In genomic region chr7:3331581-3332223, GRCm38 (mm10) we compare ENCODE assay signal across 9 mouse cellular contexts. TPM values are rescaled to one million over a fixed set of nuclear protein-coding genes. Genes with fewer than 3 reads are reported as not detected.
DNase-seq lines count a peak whose midpoint lies in the region; ATAC-seq lines count a peak whose summit lies in the region.
"Had no signal": no experiment of that assay in that cellular context is flagged by ENCODE, and none has a peak within 500 bp of the region (broad histone marks: within the 10 kb centered on the region; RNA-seq: fewer than 3 reads in every experiment).

No protein-coding gene starts in this region.

- H3K36me3 ChIP-seq in hindbrain, embryonic 16.5 days (ENCODE audit: control insufficient read depth, insufficient read depth, low read length), result no peaks in the 10 kb centered on the region

- no peaks in the 10 kb centered on the region for H3K9me3 ChIP-seq in hindbrain, embryonic 16.5 days (ENCODE audit: control insufficient read depth, low read length)

- H3K27me3 ChIP-seq in hindbrain, embryonic 16.5 days (replicated peaks; ENCODE audit: control insufficient read depth, insufficient read depth, low read length), result peaks cover 3% of the 10 kb centered on the region; the same call in 1 of the 2 replicates

- H3K4me1 ChIP-seq in hindbrain, embryonic 16.5 days (ENCODE audit: control insufficient read depth, insufficient read depth, low read depth, low read length), result peaks cover 12% of the 10 kb centered on the region

- H3K27ac ChIP-seq in hindbrain, embryonic 16.5 days (ENCODE audit: low read depth, low read length), result peak overlapping the region; percentile 88

- DNase-seq in R1 (ENCODE audit: low read depth, low spot score), result peak; percentile 75
- DNase-seq in cerebellum, postnatal 4 days (ENCODE audit: low spot score in 2 of 2), result peak; percentile 71 to 87
- DNase-seq in gastrocnemius, adult 8-10 months (ENCODE audit: low spot score in 2 of 2), result peak; percentile 45 to 59
- peak; percentile 81 to 88 for DNase-seq in left cerebral cortex, adult 18-20 months (ENCODE audit: low spot score in 2 of 2)
- peak; percentile 69 to 84 for DNase-seq in lung, postnatal 4 days
- peak; percentile 84 to 91 for DNase-seq in right cerebral cortex, postnatal 36 days (ENCODE audit: low spot score in 2 of 2)

- H3K4me3 ChIP-seq in hindbrain, embryonic 16.5 days (ENCODE audit: low read length), result peak overlapping the region; percentile 71
- H3K4me3 ChIP-seq: erythroblast, embryonic 14.5 days had no signal

- H3K4me2 ChIP-seq in hindbrain, embryonic 16.5 days (ENCODE audit: low read length), result peak overlapping the region; percentile 77

- peak overlapping the region; percentile 78 for H3K9ac ChIP-seq in hindbrain, embryonic 16.5 days (ENCODE audit: low read depth, low read length)

- ATAC-seq in hindbrain, embryonic 16.5 days, result peak; percentile 91
- ATAC-seq in megakaryocyte-erythroid progenitor cell, adult 5-6 weeks (replicated peaks; ENCODE audit: low FRiP score, low TSS enrichment, poor library complexity, severe bottlenecking), result no peak

- WGBS in hindbrain, embryonic 16.5 days, result under 1% methylated on average over 20 of the region's 27 CpGs

RNA-seq across cellular contexts. Expression of gene Cacng7, which starts 1.1 kb away (rescaled TPM):
- 10 to 100 TPM in 3 of 4 experiments, 1 to 10 TPM in 1; 8.5 to 16.4 (median 13.6) TPM for total RNA-seq in gastrocnemius, adult 8-10 months (2022)
- 2.6 and 2.9 TPM in 2 replicates for polyA plus RNA-seq in hindbrain, embryonic 16.5 days (2015; fragmentation: Nextera tagmentation; extraction: Ambion mirVana)
- 100 to 1,000 TPM; 174 to 185 TPM for total RNA-seq in left cerebral cortex, adult 18-20 months (2021)
- not detected in 2 replicates for total RNA-seq in megakaryocyte-erythroid progenitor cell, adult 5-6 weeks (2014; fragmentation: Nextera tagmentation)
- total RNA-seq in megakaryocyte-erythroid progenitor cell, adult 5-6 weeks (2017), result not detected in 2 replicates
- polyA plus RNA-seq: erythroblast, embryonic 14.5 days had no signal

RNA-seq across cellular contexts. Expression of gene Prkcg, which starts 42.7 kb away (rescaled TPM):
- under 1 TPM; 0.29 to 0.94 (median 0.67) TPM for total RNA-seq in gastrocnemius, adult 8-10 months (2022)
- polyA plus RNA-seq in hindbrain, embryonic 16.5 days (2015; fragmentation: Nextera tagmentation; extraction: Ambion mirVana), result 2.0 and 2.3 TPM in 2 replicates
- 100 to 1,000 TPM; 239 to 276 TPM for total RNA-seq in left cerebral cortex, adult 18-20 months (2021)
- not detected in 2 replicates for total RNA-seq in megakaryocyte-erythroid progenitor cell, adult 5-6 weeks (2014; fragmentation: Nextera tagmentation)
- not detected in 2 replicates for total RNA-seq in megakaryocyte-erythroid progenitor cell, adult 5-6 weeks (2017)
- polyA plus RNA-seq: erythroblast, embryonic 14.5 days had no signal

RNA-seq across cellular contexts. Expression of gene Myadm, which starts 42.8 kb away (rescaled TPM):
- 10 to 100 TPM; 11.7 to 19.2 (median 14.7) TPM for total RNA-seq in gastrocnemius, adult 8-10 months (2022)
- polyA plus RNA-seq in hindbrain, embryonic 16.5 days (2015; fragmentation: Nextera tagmentation; extraction: Ambion mirVana), result 36.9 and 51.0 TPM in 2 replicates
- 10 to 100 TPM; 51.4 to 57.2 TPM for total RNA-seq in left cerebral cortex, adult 18-20 months (2021)
- 1.2 TPM in 1 of 2 replicates, not detected in the other for total RNA-seq in megakaryocyte-erythroid progenitor cell, adult 5-6 weeks (2014; fragmentation: Nextera tagmentation)
- total RNA-seq in megakaryocyte-erythroid progenitor cell, adult 5-6 weeks (2017), result 0.61 and 2.4 TPM in 2 replicates
- polyA plus RNA-seq: erythroblast, embryonic 14.5 days had no signal

RNA-seq across cellular contexts. Expression of gene Cacng8, which starts 58.8 kb away (rescaled TPM):
- not detected for total RNA-seq in gastrocnemius, adult 8-10 months (2022)
- 8.6 and 13.7 TPM in 2 replicates for polyA plus RNA-seq in hindbrain, embryonic 16.5 days (2015; fragmentation: Nextera tagmentation; extraction: Ambion mirVana)
- total RNA-seq in left cerebral cortex, adult 18-20 months (2021), result 100 to 1,000 TPM; 166 TPM
- total RNA-seq in megakaryocyte-erythroid progenitor cell, adult 5-6 weeks (2014; fragmentation: Nextera tagmentation), result not detected in 2 replicates
- not detected in 2 replicates for total RNA-seq in megakaryocyte-erythroid progenitor cell, adult 5-6 weeks (2017)
- polyA plus RNA-seq: erythroblast, embryonic 14.5 days had no signal

Comparison
In these comparisons a context has a peak if more than half of its experiments do, and no peak if none do; other contexts are left out.
1. RNA of gene Cacng7, which starts 1.1 kb away (total RNA-seq): 174 to 185 TPM in left cerebral cortex, adult 18-20 months; 8.5 to 16.4 TPM in gastrocnemius, adult 8-10 months and not detected in megakaryocyte-erythroid progenitor cell, adult 5-6 weeks; every median in the first group is over 10 times any median in the second.
2. RNA of gene Prkcg, which starts 42.7 kb away (total RNA-seq): 239 to 276 TPM in left cerebral cortex, adult 18-20 months; 0.29 to 0.94 TPM in gastrocnemius, adult 8-10 months and not detected in megakaryocyte-erythroid progenitor cell, adult 5-6 weeks; every median in the first group is over 100 times any median in the second.
3. Peak in every context shown above with its lines, with median percentiles within 50 percentile points of each other: DNase-seq.